Mouse (Mus musculus) MEL-GATA-1-ER (cell line): ENCODE data around the gene Hnf1b.

Source experiments
- DNase-seq: peaks from one replicate; pipeline ENCODE4 v3.0.0-alpha.2; 2012; ENCODE audit warnings: low read depth; ENCODE audit errors: extremely low read depth

The Hnf1b gene

DNA sequence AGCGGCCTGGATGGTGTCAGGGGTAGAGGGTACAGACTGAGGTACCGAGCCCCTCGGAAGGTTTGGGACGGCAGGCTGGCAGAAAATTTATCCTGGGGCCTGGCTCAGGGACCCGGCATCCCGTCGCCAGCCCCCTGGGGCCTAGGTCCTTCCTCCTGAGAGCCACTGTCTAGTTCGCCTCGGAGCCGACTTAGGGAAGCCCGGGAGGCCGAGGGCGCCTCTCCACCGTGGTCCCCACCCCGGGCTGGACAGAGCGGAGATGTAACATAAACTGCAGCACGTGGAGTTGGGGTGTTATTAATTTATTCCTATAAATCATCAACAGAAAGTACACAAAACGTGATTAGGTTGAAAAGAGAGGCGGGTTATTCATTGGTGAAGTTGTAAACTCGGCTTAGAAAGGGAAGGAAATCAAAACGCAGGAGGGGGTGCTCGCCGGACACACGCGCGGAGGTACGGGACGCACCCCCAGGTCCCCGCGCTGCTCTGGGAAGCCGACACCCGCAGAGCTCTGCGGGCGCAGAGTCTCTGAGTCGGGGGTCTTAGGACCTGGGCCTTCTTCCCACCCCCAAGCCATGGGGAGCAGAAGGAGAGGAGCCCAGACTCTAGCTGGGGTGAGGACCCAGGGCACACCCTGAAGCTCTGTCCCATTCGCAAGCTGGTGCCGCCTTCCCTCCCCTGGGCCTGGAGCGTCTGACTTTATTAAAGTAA lies 2.8 kb downstream of the Hnf1b start:
- no peak for DNase-seq

DNA sequence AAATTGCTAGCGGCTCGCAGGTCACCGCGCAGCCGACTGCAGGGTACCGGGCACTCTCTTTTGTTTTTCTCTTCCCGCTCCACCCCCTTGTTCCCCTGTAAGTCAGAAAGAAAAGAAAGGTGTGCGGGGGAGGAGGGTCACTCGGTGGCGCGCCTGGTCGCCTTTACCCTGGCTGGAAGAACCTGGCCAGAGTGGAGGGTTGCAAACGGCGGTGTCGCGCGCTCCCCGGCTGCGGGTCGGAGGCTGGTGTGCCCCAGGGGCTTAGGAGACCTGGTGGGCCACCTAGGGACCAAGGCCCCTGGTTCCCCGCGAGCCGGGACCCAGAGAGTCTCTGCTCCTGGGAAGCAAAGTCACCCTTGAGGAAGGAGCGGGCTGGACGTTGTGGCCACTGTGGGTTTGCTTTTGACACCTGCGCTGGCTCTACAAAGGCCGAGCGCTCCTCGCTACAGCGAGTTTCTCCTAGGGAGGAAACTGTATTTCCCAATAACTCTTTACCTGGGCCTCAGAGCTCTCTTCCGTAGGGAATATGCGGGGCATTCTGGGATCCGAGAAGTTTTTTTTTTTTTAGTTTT lies 3.4 kb downstream of the Hnf1b start:
- no peak for DNase-seq

DNA sequence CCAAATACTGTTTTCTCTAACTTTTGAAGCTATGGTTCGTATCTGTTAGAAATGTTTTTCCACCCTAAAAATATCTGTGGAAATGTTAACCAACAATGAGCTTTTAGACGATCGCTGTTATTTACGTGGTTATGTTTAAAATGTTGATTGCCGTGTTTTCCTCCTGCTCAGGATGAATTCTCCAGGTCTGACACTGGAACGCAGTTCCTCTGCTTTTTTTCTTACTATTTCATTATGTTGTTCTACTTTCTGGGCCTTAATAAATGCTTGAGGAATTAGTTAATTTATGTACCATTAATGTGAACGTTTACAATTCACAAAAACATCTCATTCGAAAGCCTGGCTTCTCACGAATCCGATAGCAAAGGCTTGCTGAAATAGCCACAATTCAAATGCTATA lies 4.2 kb downstream of the Hnf1b start:
- DNase-seq, result no peak

DNA sequence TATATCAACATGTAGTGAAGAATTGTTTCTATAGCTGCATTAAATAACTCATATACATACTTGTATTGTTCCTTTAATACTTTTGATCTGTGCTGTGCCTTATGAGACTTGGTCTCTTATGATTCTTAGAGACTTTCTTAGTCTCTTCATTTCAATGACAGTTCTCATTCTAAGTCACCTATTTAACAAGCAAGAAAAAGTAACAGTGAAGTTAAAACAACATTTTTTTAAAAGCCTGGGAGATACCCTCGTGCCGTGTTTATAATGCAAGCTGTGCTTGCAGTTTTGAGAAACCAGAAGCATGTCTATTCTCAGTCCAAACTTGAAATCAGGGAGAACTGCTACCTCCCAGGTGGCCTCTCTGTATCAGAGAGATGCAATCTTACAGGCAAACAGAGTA lies 4.8 kb downstream of the Hnf1b start:
- no peak for DNase-seq

DNA sequence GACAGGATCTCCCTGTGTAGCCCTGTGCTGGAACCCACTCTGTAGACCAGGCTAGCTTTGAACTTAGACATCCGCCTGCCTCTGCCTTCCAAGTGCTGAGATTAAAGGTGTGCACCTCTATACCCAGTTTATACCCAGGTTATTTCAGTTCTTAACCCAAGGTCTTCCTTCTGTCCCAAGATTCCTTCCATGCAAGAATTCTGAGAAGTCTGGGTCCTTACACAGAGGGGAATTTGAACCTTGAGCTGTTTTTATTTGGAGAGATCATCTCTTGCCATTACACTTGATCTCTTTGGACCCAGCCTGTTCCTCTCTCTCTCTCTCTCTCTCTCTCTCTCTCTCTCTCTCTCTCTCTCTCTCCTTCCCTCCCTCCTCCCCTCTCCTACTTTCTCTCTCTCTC lies 7.4 kb downstream of the Hnf1b start:
- no peak for DNase-seq

DNA sequence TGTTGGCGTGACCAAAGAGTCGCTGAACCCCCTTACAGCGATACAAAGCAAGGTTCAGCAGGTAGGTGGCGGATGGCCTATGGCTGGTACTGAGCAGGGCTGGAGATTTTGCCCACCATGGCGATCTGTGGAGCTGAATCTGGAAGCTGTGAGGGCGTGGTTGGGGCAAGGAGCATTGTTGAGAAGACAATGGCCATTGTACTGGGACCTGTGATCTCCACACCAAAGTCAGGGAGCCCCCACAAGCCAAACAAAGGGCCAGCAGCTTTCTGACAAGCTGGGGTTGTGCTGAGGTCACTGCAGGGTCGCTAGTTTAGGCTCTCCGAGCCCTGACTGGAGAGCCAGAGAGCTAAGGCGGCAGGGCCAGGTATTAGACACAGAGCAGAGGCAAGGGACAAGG lies 15.4 kb downstream of the Hnf1b start:
- no peak for DNase-seq

DNA sequence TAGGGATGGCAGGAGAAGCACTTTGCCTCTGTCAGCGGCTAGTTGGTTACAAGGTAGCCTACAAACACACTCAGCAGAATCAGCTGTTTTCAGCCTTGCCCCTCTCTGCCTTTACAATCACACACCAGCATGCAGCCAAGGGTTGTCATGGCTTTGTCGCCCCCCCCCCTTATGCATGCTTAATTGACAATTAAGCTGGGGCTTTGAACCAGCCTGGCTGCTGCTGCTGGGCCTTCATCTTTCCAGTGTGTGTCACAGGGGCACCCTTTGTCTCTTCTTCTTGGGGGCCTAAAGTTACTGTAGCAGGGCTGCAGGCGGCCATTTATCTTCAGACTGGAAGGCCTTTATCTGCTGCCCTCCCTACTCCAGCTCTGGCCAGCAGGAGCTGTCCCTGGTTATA lies 17.7 kb downstream of the Hnf1b start:
- no peak for DNase-seq

DNA sequence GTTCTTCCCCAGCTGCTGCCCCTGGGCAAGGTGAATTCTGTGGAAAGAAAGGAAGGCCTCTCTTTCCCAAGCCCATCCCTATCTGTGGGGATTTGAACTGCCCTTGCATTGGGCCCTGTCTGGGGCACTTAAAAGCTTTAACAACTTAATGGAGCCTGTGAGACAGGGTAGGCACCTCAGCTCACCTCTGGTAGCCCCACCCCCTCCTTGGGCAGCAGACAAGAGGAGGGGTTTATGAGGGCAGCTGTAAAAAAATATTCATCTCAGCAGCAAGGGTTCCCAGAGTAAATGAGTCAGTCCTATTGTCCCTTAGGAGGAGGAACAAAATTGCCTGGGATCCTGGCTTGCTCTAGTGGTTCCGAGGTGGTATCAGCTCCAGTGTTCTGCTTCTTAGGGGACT lies 19.3 kb downstream of the Hnf1b start:
- no peak for DNase-seq

DNA sequence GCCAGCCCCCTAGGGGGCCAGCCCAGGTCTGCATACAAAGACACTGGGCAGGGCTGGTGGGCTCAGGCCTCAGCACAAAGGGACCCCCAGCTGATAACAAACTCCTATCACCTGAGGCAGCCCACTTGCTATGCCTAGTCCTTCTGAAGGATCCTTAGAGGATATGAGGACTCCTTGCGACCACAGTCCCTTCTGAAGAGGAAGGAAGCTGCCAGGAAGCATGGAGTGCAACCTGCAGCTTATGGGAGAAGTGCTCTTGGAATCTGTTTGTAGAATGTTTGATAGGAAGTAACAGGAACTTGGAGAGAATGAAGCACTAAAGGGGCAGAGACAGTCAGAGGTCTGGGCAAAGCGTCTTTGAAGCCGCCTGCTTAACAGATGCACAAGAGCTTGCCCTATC lies 19.8 kb downstream of the Hnf1b start:
- DNase-seq, result no peak

DNA sequence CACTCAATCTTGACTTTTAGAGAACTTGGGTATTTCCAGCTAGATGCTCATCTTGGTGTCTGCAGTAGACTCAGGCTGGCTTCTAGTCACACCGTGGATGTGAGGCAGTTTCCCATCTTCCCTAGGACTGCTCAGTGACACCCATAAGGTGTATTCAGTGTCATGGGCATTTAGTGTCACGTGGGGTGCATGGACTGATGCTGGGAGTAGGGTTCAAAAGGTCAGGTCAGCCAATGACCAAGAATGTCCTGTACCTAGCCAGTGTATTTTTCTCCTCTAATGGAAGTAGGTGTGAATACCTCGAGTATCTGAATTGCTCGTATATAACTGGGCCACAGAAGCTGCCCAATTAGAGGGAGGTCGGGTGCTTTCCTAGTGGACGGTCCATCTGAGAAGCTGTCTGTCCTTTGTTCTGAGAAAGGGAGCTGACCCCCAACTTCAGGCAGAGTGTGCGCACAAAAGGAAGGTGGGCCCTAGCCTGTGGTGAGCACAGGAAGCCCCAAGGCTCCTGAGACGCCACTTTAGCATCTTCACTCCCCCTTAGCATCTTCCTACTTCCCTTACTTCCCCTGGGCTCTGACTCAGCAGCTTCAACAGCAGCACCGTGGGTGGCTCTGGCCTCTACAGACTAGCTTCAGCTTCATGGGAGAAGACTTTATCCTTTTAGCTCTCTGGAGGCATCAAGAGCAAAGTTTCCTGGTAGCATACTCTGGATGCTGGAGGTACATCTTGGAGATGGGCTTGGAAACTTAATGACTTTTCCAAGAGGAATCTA lies 22.1 kb downstream of the Hnf1b start:
- peak; percentile 18 for DNase-seq

DNA sequence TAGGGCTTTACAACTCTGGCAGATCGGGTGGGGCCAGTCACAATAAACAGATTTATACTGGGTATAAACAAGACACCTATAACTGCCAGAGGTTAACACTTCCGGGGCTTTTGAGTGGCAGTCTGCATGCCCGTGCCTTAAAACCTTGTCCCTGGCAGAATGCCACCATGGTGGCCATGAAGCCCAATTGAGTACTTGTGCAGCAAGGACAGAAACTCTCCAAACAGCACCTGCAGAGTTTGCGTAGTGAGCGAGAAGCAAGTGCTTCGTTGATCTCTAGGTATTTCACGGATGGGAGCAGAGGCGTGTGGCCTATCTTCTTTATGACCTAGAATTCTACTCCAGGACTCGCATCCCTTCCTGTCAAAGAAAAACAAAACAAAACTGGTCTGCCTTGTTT lies 23.6 kb downstream of the Hnf1b start:
- DNase-seq, result no peak

DNA sequence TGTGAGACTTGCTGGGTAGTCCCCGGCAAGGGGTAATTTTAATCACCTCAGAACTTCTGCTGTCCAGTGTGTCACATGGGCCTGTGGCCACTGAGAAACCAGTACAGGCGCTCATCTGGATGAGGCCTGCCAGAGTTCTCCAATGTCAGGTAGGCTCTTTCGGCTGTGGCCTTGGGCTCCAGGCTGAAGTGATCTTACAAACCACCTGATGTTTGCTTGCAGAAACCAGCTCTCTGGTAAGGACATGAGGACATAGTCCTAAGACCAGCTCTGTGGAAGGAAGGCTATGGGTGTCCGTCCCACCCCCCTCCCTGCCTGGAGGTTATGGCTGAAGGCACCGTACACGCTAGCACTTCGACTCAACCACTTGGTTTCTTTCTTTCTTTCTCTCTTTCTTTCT lies 26.8 kb downstream of the Hnf1b start:
- no peak for DNase-seq

DNA sequence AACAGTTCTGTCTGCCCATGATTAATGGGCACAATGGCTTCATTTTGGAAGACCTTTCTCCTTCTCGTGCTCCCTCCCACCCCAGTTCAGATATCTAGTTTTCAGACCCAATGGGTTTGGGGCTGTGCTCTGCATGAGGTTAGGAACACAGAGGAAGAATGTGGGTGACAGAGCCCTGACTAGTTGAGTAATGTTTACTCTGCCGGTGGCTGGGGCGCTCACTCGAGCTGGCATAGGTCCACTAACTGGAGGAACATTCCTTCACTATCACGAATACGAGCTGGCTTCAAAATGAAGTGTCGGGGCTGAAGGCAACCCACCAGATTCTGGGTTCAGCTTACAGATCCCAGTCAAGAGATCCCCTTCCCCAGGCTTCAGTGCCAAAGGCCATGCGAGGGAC lies 27.9 kb downstream of the Hnf1b start:
- no peak for DNase-seq

DNA sequence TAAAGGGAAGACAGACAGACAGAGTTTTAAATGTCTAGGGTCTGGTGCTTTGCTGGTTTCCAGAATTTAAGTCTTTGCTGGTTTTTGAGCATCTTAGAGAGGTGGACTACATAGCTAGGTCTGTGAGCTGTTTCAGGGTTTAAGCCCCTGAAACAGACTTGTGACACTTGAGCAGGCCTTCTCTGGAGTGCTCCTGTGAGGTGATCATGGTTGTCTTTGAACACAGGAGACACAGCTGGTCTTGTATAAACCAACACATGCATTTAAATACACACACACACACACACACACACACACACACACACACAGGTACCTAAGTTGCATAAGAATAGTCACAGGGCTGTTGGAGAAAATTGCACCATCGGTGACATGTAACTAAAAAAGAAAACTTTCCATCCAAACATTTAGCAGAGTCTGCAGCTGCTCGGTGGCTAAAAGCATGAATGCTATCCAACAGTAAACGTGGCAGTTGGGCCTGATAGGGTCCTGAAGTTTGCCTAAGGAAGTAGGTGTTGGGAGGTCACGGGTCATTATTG lies 28.6 kb downstream of the Hnf1b start:
- DNase-seq, result no peak

DNA sequence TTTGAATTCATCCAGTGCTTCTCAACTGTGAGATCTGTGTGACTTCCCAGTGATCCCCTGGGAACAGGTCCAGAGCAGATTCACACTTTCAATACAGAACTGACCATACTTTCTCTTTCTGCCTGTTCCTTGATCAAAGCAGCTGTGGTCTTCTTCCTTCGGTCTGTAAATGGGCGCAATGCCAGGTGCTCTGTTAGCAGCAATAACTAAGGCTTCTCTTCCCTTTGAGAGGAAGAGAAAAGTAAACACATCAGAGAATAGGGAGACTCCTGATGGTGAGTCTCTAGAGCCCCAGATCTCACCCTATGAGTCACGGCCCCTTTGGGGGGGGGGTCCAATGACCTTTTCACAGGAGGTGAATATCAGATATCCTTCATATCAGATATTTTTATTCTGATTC lies 29.3 kb downstream of the Hnf1b start:
- no peak for DNase-seq

DNA sequence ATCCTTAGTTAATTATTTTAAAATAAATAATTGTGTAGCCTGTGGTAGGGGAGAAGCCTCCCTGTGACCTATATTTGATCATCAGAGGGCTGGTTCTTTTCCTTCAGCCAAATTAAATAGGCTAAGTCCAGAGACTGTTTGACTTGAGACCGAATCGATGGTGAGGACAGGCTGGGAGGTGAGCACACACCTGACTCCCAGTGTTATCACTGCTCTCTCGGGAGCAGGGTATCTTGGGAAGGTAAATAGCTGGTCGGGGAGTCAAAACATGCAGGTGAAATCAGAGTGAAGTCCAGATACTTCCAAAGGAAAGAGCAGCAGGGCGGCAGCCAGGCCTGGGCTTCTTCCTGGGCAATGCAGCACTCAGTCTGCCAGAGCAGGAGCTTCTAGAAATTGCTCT lies 31.6 kb downstream of the Hnf1b start:
- DNase-seq, result no peak

DNA sequence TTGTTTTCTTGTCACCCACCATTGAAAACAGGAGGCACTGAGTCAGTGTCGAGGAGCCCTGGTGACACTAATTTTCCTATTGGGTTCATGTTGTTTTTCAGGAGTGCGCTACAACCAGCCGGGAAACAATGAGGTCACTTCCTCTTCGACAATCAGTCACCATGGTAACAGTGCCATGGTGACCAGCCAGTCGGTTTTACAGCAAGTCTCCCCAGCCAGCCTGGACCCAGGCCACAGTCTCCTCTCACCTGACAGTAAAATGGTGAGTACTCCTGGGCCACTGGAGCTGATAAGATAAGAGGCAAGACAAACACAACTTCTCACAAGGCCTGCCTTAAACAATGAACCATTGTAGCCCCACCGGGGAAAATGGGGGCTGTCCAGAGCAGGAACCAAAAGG lies 32.7 kb downstream of the Hnf1b start:
- no peak for DNase-seq

DNA sequence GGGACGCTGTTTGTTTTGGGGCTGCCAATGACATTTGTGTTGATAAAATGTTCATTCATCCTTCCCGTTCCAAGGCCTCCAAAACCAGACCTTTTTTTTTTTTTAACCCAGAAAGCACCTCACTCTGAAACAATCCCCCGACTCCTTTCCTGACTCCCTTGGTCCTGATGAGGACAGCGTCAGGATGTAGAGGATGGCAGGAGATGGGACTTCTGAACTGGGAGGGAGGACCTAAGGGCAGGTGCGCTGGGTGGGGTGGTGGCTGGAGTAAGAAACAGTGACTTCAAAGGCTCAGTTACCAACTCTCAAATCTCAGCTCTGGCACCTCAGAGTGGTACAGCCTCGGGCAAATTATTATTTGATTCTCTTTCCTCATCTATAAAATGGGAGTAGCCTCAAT lies 33.2 kb downstream of the Hnf1b start:
- DNase-seq, result no peak

DNA sequence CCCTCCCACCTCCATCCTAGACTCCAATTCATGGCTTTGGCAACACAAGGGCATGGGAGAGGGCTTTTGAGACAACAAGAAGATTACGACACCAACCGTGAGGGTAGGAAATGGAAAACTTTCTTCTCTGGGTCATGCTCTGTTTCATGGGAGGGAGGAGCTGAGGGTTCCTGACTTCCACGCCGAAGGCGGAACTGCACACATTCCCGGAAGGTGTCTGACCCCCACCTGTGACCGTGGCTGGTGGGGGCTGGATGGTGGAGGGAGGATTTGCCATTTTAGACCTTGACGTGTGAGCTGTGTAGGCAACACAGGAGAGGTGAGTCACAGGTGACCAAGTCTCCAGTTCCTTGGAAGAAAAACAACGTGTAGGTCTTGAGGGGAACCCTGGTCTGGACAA lies 33.9 kb downstream of the Hnf1b start:
- DNase-seq, result no peak

DNA sequence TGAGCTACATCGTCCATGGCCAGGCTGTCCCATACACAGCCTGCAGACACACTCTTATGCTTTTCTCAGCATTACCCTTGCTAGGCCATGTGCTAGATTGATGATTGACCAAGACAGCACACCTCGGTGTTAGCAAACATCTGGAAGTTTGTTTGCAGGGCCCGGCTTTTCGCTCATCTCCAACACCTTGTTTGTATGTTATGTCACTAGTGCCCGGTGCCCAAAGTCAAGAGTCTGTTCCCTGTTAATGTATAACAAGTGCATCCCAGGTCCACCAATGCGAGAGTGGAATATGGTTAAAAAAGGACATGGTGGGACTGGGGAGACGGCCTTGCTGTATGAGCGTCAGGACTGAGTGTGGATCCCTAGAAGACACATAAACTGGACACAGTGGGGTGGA lies 35.3 kb downstream of the Hnf1b start:
- no peak for DNase-seq

DNA sequence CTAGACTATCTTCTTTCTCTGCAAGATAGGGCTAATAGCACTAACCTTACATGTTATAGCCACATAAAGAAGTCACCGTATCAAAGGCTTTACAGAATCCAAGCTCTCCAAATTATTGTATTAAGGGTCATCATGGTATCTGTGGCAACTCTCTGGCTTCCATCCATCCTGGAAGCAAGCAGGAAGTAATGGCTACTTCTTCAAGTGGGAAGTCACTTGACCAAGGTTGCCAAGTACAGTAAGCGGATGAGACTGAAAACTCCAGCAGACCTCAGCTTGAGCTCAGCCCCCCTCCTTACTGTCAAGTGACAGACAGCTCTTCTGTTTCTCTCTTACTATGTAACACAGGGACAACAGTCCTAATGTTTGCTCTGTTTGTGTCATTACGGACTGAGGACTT lies 36.9 kb downstream of the Hnf1b start:
- no peak for DNase-seq

DNA sequence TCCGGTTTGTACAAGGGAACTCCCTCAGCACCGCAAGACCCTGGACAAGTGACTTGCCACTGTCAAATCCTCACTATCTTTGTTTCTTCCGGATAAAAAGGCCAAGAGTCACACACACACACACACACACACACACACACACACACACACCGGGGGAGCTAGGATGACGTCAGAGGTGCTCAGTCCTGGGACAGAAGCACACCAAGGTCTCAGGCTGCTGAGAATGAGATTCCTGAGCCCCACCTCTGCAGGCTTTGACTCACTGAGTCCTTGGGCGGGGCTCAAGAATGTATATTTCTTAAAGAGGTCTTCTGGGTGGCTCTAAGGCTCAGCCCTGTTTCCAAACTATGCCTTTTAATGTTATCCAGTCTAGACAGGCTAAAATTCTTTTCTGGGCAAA lies 41.5 kb downstream of the Hnf1b start:
- no peak for DNase-seq

DNA sequence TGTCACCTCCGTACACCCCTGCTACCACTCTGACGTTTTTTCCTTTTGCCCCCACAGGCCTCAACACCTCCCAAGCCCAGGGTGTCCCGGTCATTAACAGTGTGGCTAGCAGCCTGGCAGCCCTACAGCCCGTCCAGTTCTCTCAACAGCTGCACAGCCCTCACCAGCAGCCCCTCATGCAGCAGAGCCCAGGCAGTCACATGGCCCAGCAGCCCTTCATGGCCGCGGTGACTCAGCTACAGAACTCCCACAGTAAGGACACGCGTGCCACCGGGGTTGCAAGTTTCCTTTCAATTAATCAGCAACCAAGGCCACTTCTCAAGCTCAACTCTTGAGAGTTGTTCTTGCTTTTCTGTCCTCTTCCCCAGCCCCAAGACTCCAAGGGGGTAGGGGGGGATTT lies 43.5 kb downstream of the Hnf1b start:
- no peak for DNase-seq
